In the genomic region with DNA sequence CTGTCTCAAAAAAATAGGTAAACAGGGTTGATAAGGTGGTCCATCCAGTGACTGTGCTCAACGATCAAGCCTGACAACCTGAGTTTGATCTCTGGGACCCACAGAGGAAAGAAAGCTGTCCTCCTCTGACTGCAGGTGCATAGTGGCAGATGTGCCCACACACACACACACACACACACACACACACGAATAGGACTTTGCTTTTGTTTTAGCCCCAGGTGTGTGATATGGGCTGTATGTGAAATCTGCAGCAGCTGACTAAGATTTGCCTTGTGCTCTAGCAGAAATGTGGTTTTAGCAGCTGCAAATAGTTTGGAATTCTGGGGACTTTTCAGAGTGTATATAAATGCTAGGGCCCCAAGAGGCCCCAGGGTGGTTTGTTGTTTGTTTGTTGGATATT, we compare ENCODE assay signal across 19 mouse cellular contexts. TPM values are rescaled to one million over a fixed set of nuclear protein-coding genes. Genes with fewer than 3 reads are reported as not detected.
DNase-seq lines count a peak whose midpoint lies in the region; ATAC-seq lines count a peak whose summit lies in the region.
"Had no signal": no experiment of that assay in that cellular context is flagged by ENCODE, and none has a peak within 500 bp of the region (broad histone marks: within the 10 kb centered on the region; RNA-seq: fewer than 3 reads in every experiment).

No protein-coding gene starts in this region.

- ATAC-seq in megakaryocyte, adult 5-6 weeks (ENCODE audit: poor library complexity, severe bottlenecking), result no peak
- ATAC-seq: activated CD4-positive, CD25-positive, alpha-beta regulatory T cell, adult 4 months; forebrain, embryonic 13.5 days; forebrain, embryonic 16.5 days had no signal

- DNase-seq in A20 (ENCODE audit: low read depth, low spot score), result peak; percentile 75
- peak; percentile 42 to 60 for DNase-seq in thymus, adult 18-20 months
- DNase-seq in thymus, postnatal 10 days (ENCODE audit: low spot score in 2 of 2), result peak; percentile 59 to 64
- DNase-seq in thymus, postnatal 36 days, result peak; percentile 39 to 66
- DNase-seq in adrenal gland, postnatal 10 days, result no peak
- no peak for DNase-seq in cerebellum, postnatal 10 days
- DNase-seq: adrenal gland, postnatal 25 days; cerebellum, adult 11-12 months; cerebellum, adult 8-10 months; cerebellum, postnatal 14 days; gastrocnemius, postnatal 10 days; gastrocnemius, postnatal 36 days had no signal

RNA-seq across cellular contexts. Expression of gene Prmt5, which starts 18.0 kb away (rescaled TPM):
- 10 to 100 TPM; 41.1 to 42.1 TPM for total RNA-seq in adrenal gland, postnatal 10 days (2021)
- total RNA-seq in megakaryocyte, adult 5-6 weeks (2015), result 14.7 and 26.0 TPM in 2 replicates
- total RNA-seq in megakaryocyte, adult 5-6 weeks (2017), result 15.3 and 22.6 TPM in 2 replicates

RNA-seq across cellular contexts. Expression of gene Rem2, which starts 23.4 kb away (rescaled TPM):
- under 1 TPM; 0.39 to 0.87 TPM for total RNA-seq in adrenal gland, postnatal 10 days (2021)
- total RNA-seq in megakaryocyte, adult 5-6 weeks (2015), result not detected in 2 replicates
- total RNA-seq in megakaryocyte, adult 5-6 weeks (2017), result not detected in 2 replicates
- total RNA-seq: gastrocnemius, adult 18-20 months; gastrocnemius, postnatal 36 days; granulocyte monocyte progenitor cell, adult 5-6 weeks; heart, postnatal 25 days had no signal

RNA-seq across cellular contexts. Expression of gene Lrp10, which starts 35.4 kb away (rescaled TPM):
- total RNA-seq in adrenal gland, postnatal 10 days (2021), result 10 to 100 TPM; 71.9 to 89.4 TPM
- total RNA-seq in megakaryocyte, adult 5-6 weeks (2015), result 29.9 and 31.2 TPM in 2 replicates
- total RNA-seq in megakaryocyte, adult 5-6 weeks (2017), result 46.9 and 51.7 TPM in 2 replicates

RNA-seq across cellular contexts. Expression of gene Haus4, which starts 55.1 kb away (rescaled TPM):
- total RNA-seq in adrenal gland, postnatal 10 days (2021), result 10 to 100 TPM; 31.0 to 32.5 TPM
- 43.9 and 48.7 TPM in 2 replicates for total RNA-seq in megakaryocyte, adult 5-6 weeks (2015)
- 50.6 and 51.6 TPM in 2 replicates for total RNA-seq in megakaryocyte, adult 5-6 weeks (2017)

Comparison
In these comparisons a context has a peak if more than half of its experiments do, and no peak if none do; other contexts are left out.
1. DNase-seq: peak in A20 (single experiment), thymus, adult 18-20 months (2 of 2), thymus, postnatal 10 days (2 of 2) and thymus, postnatal 36 days (2 of 2); none in adrenal gland, postnatal 10 days (single experiment) and cerebellum, postnatal 10 days (0 of 2).